Mouse (Mus musculus): ENCODE measurements around the gene Crp. TPM values are rescaled to one million over a fixed set of nuclear protein-coding genes. Genes with fewer than 3 reads are reported as not detected.

Gene Crp
- not detected for polyA plus RNA-seq (2014; fragmentation: Illumina TruSeq; extraction: RNeasy Lipid Tissue Mini Kit (QIAGEN cat#74804); ENCODE audit: insufficient read depth, low read depth, low replicate concordance)

GRCm38 (mm10) chr1:172697844-172698243 lies at the start of gene Crp:
Gene Crp, plus strand, starts transcription at chr1:172698055.

Other genes starting within 250 kb of the Crp start
- 16.0 TPM for gene Slamf9, start 222.7 kb upstream of the Crp start, polyA plus RNA-seq (2014; fragmentation: Illumina TruSeq; extraction: RNeasy Lipid Tissue Mini Kit (QIAGEN cat#74804); ENCODE audit: insufficient read depth, low read depth, low replicate concordance)
- 2.1 TPM for gene Igsf9, start 216.3 kb upstream of the Crp start, polyA plus RNA-seq (2014; fragmentation: Illumina TruSeq; extraction: RNeasy Lipid Tissue Mini Kit (QIAGEN cat#74804); ENCODE audit: insufficient read depth, low read depth, low replicate concordance)
- gene Tagln2, start 198.0 kb upstream of the Crp start, polyA plus RNA-seq (2014; fragmentation: Illumina TruSeq; extraction: RNeasy Lipid Tissue Mini Kit (QIAGEN cat#74804); ENCODE audit: insufficient read depth, low read depth, low replicate concordance) = 544 TPM
- gene Cfap45, start 177.3 kb upstream of the Crp start, polyA plus RNA-seq (2014; fragmentation: Illumina TruSeq; extraction: RNeasy Lipid Tissue Mini Kit (QIAGEN cat#74804); ENCODE audit: insufficient read depth, low read depth, low replicate concordance) = 9.2 TPM
- gene Vsig8, start 142.1 kb upstream of the Crp start, polyA plus RNA-seq (2014; fragmentation: Illumina TruSeq; extraction: RNeasy Lipid Tissue Mini Kit (QIAGEN cat#74804); ENCODE audit: insufficient read depth, low read depth, low replicate concordance) = 0.12 TPM
- 2.3 TPM for gene Slamf8, start 107.5 kb upstream of the Crp start, polyA plus RNA-seq (2014; fragmentation: Illumina TruSeq; extraction: RNeasy Lipid Tissue Mini Kit (QIAGEN cat#74804); ENCODE audit: insufficient read depth, low read depth, low replicate concordance)
- not detected for gene Fcrl6, start 95.5 kb upstream of the Crp start, polyA plus RNA-seq (2014; fragmentation: Illumina TruSeq; extraction: RNeasy Lipid Tissue Mini Kit (QIAGEN cat#74804); ENCODE audit: insufficient read depth, low read depth, low replicate concordance)
- gene Dusp23, start 65.1 kb upstream of the Crp start, polyA plus RNA-seq (2014; fragmentation: Illumina TruSeq; extraction: RNeasy Lipid Tissue Mini Kit (QIAGEN cat#74804); ENCODE audit: insufficient read depth, low read depth, low replicate concordance) = 19.8 TPM
- not detected for gene Apcs, start 197.0 kb downstream of the Crp start, polyA plus RNA-seq (2014; fragmentation: Illumina TruSeq; extraction: RNeasy Lipid Tissue Mini Kit (QIAGEN cat#74804); ENCODE audit: insufficient read depth, low read depth, low replicate concordance)

Data from lung, adult 10 weeks (tissue).